Mouse (Mus musculus) cerebellum, adult (tissue): ENCODE measurements around the gene Mad2l1bp.
A peak's percentile ranks its signal among the peaks of the same experiment; 100 is the strongest.

Experiments
- ATAC-seq: cut with Nextera tagmentation; 2 replicates; pipeline ENCODE4 v1.9.2; 2017; ENCODE audit warnings: mild to moderate bottlenecking, moderate library complexity, mixed read lengths; ENCODE audit not compliant: insufficient number of reproducible peaks, low FRiP score, low TSS enrichment

The Mad2l1bp gene

DNA sequence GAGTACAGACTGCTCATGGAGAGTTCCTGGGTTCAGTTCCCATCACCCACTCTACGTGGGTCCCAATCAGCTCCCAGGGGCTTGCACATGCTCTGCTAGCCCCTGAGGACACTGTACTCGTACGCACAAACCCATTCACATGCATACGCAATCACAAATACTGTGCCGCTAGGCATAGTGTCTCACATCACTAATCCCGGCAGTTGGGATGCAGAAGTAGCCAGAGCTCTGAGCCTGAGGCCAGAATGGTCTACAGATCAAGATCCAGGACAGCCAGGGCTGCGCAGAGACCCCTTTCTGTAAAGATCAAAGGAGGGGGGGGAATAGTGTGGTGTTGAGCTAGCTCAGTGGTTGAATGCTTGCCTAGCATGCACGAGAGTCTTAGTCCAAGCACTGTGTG, 3.8 kb upstream of the Mad2l1bp start:
- no peak for ATAC-seq

DNA sequence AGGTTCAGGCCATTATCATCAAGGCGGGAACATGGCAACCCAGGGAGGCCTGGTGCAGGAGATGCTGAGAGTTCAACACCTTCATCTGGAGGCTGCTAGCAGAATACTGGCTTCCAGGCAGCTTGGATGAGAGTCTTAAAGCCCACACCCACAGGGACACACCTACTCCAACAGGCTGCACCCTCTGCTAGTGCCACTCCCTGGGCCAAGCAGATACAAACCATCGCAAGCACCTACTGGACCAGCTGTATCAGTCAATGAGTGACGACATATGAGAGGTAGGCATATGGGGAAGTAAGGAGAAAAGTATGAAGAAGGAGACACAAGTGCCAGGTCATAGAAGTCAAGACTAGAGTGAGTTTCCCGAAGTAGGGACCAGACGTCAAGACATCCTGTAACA, 3.3 kb upstream of the Mad2l1bp start:
- ATAC-seq = no peak

DNA sequence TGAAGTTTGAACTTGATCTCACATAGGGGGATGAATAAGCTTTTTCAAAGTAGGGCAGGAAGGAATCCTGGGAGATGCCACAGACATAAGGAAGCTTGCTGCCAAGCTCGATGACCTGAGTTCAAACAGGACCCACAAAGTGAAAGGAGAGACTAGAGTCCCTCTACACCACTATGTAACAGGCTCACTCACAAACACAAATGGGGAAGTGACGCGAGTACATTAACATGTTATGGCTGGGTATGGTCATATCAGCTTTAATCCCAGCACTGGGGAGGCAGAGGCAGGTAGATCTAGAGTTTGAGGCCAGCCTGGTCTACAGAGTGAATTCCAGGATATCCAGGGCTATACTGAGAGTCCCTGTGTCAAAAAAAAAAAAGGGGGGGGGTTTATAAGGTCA, 983 bp upstream of the Mad2l1bp start:
- ATAC-seq = no peak

DNA sequence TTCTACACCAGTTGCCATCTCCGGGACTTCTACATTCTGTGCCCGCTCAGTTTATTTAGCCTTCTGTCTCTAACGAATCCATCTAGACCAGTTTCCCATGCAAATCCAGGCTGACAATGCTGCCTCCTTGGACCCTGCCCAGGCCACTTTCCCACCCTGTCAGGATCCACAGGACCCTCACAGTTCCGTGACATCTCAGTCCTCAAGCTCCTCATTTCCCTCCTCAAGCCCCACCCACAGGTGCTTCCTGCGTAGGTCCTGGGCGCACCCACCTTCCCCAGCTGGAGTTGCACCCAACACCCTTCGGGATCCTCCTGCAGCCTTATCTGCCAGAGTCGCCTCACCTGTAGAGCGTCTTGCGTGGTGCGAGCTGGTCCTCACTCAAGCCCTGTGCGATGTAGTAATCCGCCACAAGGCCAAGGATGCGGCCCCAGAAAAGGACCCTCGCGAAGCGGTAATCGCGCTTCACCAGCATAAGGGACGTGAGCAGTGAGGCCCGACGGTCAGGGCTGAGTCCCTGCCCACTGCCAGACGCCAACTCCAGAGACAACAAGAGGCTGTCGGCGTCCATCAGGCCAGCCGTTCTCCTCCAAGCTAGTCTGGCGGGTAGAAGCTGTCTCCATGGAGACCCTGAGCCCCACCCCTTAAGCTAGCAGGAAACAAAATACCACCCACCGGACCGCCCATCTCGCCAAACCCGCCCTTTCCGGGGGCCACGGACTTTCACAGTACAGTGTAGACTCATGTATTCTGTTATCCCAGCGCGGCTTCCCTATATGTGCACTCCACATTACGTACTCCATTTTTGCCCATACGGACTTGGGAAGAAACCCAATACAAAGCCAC, 9.6 kb downstream of the Mad2l1bp start, which contains the start of gene Rsph9:
Gene Rsph9 (minus strand): TSS at position 639 of the 846 bp plus-strand sequence.
- ATAC-seq = no peak

DNA sequence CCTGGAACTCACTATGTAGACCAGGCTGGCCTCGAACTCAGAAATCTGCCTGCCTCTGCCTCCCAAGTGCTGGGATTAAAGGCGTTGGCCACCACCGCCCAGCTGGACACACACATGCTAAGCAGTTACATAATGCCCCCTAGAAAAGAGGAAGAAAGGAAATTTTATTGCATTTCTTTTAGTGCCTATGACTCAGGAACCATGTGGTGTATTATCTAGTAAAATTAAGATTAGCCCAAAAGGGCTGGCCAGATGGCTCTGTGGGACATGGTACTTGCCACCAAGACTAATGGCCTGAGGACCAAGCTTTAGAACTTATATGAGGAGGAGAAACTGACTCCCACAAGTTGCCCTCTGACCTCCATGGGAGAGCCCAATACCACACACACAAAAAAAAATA, 13.5 kb downstream of the Mad2l1bp start:
- no peak for ATAC-seq

DNA sequence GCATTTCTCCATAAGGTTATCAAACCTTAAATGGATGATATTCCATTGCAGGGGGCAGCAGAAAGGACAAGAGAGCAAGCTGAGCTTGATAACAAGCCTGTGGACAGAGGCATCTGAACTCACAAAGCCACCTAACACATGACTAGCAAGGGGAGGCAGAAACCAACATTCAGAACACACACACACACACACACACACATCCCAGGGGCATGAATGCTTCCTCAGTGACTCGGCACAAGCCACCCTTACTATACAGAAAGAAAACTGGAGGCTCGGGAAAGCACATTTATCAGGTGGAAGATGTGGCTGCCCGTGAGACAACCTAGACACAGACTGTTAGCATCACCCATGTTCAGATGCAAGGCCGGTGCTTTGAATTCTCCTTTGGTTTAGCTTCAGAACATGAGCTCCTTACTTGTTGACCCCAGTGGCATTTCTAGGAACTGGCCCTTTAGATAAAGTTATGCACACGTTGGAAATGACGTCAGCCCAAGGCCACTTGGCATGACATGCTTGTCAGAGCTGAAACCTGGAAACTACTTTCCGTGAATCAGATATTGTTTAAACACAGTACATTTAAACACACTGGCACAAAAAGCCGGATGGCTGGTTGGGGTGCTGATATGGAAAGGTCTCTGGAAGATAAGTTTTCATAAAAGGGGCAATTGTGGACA, 14.7 kb downstream of the Mad2l1bp start:
- no peak for ATAC-seq

DNA sequence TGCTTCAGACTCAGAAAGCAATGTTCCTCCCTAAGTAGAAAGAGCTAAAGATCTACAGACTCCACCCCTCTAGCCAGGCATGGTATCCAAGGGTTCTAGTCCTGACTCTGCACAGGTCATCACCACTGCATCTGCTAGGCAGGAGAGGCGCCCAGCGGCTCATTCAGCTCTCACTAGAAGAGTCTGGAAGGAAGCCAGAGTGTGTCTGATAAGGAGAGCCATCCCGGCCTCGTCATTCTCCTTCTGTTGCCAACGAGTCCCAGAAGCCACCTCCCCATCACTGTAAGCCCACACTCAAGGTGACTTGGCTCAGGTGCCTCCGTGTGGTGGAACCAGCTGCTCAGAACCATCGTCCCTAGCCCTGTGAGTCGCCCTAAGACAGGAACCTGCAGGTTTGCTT, 20.5 kb downstream of the Mad2l1bp start:
- ATAC-seq = no peak

DNA sequence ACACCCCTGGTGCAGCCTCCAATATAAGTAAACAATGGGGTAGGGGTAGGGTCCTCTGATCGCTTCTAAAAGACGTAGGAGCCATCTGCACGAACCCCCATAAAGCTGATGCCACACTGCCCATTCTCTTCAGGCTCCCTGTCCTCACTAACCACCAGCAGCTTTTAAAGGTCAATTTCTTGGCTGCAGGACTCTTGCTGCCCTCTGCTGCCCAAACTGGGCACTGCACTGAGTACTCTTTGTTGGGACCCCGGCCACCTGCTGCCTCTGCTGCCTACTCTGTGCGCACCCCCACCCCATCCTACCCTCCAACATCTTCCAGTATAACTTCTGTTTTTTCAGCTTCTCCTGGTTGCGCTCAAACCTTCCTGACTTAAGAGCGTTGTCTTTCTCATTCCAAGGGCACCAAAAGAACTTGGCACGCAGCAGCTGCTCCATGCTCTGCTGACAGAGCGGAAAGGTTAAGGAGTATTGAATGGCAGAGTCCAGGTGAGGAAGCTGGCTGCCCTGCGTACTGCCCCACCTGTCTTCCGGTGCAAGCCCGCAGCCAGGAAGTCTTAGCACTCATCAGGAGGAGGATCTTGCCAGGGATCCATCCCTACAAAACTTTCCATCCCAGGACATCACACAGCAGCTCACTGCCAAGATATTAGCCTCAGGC, 21.2 kb downstream of the Mad2l1bp start:
- ATAC-seq = peak; percentile 58; the same call in 1 of the 2 replicates

DNA sequence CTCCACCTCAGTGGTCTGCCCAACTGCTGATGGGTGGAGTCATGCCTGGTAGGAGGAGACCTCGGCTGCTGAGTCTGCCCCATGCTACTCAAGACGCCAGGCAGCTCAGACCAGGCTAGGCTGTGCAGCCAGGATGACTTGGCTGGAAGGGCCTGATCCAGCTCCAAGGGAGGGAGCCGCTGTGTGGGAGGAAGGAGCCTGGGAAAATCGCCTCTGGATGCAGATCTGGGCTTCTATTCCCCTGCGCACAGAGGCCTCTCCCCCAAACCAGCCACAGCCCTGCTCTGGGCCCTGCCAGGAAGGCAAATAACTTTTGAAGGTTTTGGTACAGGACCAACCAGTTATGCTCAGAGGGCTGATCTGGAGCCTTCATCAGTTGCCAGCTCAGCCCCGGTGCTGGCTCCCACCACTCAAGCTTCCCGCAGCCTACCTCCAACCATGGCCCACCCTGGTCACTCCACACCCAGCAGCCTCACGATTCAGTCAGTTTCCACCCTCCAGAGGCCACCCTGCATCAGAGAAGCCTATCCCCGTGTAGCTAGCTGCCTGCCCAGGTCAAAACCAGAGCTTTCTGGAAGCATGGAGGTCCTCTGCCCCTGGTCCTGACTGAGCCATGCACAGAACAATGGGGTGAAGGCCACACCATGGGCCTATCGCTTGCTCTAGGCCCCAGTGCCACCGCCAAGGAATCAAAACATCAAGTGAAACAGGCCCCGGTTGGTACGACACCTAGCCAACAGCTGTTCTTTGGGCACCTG, 23.4 kb downstream of the Mad2l1bp start:
- ATAC-seq = no peak

DNA sequence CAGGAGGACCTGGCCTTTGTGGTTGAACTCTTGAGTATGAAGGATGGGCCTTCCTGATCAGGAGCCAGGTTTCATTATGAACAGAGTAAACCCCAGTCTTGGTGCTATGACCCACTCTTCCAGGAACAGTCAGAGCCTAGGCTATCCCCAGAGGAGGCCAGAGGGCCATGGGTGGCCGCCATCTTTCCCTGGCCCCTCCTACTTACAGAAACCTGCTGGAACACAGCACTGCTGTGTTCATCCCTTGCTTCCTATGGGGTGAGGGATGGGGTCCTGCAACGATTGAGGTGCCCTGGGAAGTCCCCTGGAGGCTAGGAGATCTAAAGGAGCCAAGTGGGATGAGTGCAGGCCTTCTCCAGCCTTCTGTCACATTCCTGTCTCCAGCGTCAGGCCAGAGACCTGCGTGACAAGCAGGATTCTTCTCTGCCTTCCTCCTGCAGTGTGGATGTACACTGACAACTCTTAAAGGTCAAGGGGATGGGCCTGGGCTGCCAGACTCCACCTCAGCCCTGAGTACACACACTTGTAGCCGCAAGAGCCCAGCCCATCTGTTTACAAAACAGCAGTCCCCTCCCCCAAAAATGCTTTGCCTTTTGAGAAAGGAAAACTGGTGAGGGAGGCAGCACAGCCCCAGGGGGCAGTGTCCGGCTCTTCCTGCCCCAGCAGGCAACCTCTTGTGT, 25.4 kb downstream of the Mad2l1bp start:
- no peak for ATAC-seq

DNA sequence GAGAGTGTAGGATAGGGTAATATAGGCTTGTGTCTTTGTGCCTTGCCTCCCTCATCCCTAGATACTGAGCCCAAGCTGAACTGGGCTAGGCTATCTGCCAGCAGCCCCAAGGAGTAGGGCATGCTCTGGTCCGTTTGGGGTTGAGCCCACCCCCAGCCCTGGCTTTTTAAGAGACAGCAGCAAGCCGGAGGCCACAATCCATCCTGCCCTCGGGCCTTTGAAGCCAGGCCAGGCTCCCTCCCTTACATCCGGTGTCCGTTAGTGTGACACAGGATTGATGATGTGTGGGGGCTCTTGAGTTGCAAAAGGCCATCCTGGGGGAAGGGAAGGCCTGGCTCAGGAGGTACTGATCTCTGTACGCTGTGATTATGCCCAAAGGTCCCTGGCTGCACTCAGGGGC, 26.7 kb downstream of the Mad2l1bp start:
- no peak for ATAC-seq

DNA sequence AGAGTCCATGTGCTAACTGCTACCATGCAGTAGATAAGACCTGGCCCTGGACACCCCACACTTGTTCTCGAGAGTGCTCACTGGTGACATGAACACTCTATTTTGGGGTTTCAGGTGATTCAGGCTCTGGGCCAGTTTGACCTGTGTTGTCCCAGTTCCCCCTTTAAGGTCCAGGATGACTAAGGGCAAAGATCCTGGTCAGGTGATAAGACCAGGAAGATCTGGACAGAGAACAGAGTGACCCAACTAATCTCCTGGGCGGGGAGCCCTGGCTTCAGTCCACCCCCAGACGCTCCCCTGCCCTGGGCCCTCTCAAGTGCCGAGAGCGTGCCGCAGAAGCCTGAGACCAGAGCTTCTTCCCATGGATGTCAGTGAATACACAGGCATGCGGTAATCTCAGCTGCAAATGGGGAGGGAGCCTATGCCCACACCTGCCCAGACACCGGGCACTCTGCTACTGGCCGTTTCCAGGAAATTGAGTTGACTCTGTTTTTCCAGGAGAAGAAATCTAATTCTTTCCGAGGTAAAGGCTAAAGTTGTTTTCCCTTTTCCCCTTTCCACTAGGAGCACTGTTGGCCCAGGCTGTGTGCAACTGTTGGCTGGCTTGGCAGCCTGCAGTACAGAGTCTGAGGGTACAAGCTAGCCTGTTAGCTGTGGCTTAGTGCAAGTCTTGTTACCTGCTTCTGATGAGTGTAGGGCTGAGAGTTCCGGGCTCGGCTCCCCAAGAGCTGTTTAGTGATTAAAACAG, 29.2 kb downstream of the Mad2l1bp start:
- no peak for ATAC-seq

DNA sequence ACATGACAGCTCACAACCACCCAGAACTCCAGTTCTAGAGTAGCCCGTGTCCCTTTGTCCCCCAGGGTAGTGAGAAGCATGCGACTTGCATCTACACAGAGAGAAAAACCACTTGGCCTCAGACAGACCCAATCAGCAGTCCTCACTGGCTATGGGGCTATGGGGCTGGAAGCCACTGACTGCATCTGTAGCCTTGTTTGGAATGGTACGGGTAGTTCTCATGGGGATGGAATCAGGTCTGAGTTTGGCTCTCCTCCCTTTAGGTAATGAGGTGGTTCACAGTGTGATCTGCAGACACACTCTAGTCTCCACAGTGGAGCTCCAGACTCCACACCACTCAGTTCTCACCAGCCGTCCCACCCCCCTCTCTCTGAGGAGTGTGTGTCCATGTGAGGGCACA, 30.1 kb downstream of the Mad2l1bp start:
- ATAC-seq = no peak

DNA sequence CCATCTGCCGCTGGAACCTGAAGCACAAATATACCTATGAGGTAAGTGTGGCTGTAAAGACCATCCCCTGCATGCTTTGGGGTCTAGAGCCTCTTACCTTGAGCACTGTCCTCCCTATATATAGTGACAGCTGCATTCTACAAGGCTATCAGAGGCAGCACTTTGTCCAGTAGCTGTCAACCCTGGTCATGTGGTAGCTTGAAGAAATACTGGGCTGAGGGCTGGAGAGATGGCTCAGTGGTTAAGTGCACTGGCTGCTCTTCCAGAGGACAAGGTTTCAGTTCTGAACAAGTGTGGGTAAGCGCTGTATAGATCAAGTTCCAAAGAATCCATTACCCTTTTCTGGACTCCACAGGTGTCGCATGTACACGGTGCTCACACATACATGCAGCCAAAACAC, 30.6 kb downstream of the Mad2l1bp start:
- no peak for ATAC-seq

DNA sequence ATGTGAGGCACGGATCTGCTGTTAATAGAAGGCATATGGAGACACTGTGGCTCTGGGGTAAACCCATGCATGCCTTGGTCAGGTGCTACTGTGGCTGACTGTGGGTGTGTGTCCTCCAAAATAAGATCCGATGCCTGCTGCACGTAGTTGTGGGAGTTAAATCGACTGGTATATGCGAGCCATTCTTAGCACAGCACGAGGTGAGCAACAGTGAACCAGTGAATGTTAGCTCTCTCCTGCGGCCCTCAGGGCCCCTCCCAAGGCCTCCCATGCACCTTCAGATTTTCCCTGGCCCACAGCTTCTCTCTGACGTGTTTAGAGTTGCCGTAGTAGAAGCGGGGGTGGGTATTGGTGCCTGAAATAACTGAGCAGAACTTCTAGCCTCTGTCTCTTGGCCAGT, 33.7 kb downstream of the Mad2l1bp start:
- ATAC-seq = no peak

DNA sequence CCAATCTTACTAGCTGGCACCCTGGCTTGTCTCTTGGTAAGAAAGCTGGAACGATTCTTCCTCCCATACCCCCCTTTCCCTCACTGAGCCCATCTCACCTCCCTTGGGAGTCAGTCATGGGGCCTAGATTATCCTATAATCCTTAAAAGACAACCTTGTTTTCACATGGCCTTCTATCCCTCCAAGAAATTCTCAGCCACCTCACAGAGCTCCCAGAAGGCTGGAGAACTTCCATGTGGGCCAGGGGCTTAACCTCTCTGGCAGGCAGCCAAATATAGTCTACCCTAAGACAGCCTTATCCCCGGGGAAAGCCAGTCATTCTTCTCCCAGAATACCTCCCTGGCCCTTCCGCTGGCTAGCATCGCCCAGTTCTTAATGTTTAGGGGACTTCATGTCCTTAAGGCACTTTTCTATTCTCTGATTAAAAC, 34.9 kb downstream of the Mad2l1bp start:
- no peak for ATAC-seq

DNA sequence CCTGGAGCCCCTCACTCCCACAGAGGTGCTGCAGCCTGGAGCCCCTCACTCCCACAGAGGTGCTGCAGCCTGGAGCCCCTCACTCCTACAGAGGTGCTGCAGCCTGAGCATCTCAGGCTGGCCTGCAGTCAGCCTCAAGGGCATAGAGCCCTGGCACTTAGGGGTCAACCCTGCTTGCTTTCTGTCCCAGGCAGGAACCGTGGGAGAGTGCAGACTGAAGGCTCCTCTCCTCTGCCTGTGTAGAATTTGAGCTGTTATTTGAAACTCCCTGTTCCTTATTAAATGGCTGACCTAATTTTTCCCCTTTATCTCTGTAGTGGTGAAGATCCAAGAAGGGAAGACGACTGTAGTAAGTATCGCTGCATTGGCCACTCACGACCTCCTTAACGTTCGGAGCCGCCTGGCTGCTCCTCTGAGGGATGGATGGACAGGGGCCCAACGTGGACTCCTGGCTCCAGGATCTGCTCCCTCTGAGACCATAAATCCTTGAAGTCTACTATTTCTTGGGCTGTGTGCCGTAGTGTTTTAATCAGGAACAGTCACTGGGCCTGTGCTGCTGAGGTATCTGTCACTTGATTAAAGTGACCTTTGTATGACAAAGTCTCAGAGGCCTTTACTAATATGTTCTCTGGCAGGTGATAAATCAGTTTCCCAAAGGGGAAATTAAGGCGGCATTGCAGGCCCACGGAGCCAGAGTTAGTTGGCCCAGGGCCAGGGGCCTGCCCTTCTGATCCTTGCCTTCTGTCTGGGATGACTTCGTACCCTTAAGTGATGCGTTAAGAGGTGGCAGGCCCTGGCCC, 35.5 kb downstream of the Mad2l1bp start:
- ATAC-seq = no peak

DNA sequence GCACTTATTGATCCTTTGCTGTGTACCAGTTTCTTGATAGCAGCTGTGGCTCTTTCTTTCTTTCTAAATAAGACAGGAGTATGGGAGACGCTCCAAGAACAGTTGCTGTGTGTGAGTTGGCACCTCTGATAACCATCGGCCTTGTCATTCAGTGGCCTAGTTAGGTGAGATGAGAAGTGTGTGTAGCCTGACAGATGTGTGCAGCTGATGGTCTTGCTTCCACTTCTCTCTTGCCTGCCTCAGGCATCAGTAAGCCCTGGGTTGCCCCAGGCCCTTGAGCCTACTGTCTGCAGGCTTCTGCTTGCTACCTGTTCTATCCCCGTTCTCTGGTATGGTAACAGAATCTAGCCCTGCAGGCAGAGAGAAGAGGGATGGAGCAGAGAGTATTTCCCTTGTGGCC, 36.5 kb downstream of the Mad2l1bp start:
- ATAC-seq = no peak

DNA sequence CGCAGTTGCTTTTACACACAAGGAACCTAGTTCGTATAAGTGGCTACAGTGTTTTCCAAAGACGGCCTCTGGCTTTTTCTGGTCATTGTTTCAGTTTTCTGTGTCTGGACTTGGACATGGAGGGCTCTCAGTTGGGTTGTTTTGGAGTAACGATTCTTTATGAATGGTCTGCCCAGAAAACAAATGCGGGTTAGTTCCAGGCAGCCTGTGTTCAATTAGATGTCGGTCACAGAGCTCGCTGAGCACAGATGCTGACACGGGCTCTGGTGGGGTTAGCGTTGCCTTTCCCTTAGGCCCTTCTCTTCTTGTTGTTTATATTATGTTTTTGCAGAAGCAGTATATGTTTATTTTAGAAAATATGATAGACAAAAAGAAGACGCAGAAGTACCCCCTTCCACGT, 37.2 kb downstream of the Mad2l1bp start:
- ATAC-seq = no peak
